Mouse (Mus musculus) thymus, adult 2 months (tissue): ENCODE data around the gene Prss47.

Experiments
- CTCF ChIP-seq: fragments of 200-500 bp; IDR thresholded peaks from 2 replicates; pipeline ENCODE4 v1.5.1; 2012; ENCODE audit warnings: mild to moderate bottlenecking, control low read depth, low read length, moderate library complexity, borderline replicate concordance; ENCODE audit not compliant: control insufficient read depth, poor library complexity, insufficient read depth; ENCODE audit errors: extremely low read depth
- POLR2A ChIP-seq: fragments of 200-500 bp; IDR thresholded peaks from 2 replicates; pipeline ENCODE4 v1.6.1; 2012; ENCODE audit warnings: mild to moderate bottlenecking, low read length, control low read depth, moderate library complexity; ENCODE audit not compliant: control insufficient read depth, poor library complexity, insufficient read depth; ENCODE audit errors: extremely low read depth

GRCm38 (mm10) chr13:65035057-65035456 is 17.5 kb downstream of the Prss47 start:
- TF ChIP-seq POLR2A, result no peak
- no peak for TF ChIP-seq CTCF
